Mouse (Mus musculus) kidney, postnatal 0 days (tissue): ENCODE results near the gene Fam129a. TPM values are rescaled to one million over a fixed set of nuclear protein-coding genes. Genes with fewer than 3 reads are reported as not detected.
"Not testable (repeated sequence)": the region's sequence is repeated elsewhere in the genome, so short reads cannot be mapped to it uniquely, and the experiment has no call there.

Source experiments
- ATAC-seq: fragments of 200-750 bp; cut with Nextera tagmentation; replicated peaks from 2 replicates; pipeline ENCODE4 v1.8.0; 2017; ENCODE audit warnings: low read depth, moderate number of reproducible peaks, moderate TSS enrichment, moderate library complexity; ENCODE audit not compliant: low FRiP score
- DNase-seq: peaks from one replicate; pipeline ENCODE4 v3.0.0-alpha.2; 2016; ENCODE audit warnings: low spot score
- H3K27ac ChIP-seq: fragments of 300-500 bp; sonication (generic); 2 replicates; pipeline ENCODE4 v1.5.1; 2014; ENCODE audit warnings: mild to moderate bottlenecking
- H3K27me3 ChIP-seq: fragments of 300-500 bp; sonication (generic); 2 replicates; pipeline ENCODE4 v1.6.1; 2014; ENCODE audit warnings: low read length, mixed read lengths; ENCODE audit not compliant: insufficient read depth
- H3K36me3 ChIP-seq: fragments of 300-500 bp; sonication (generic); 2 replicates; pipeline ENCODE4 v1.6.1; 2014; ENCODE audit warnings: low read length, mixed read lengths; ENCODE audit not compliant: insufficient read depth
- H3K4me1 ChIP-seq: fragments of 300-500 bp; sonication (generic); replicated peaks from 2 replicates; pipeline ENCODE4 v1.6.1; 2014; ENCODE audit warnings: antibody characterized with exemption, low read length, mixed read lengths; ENCODE audit not compliant: insufficient read depth
- H3K4me2 ChIP-seq: fragments of 300-500 bp; sonication (generic); 2 replicates; pipeline ENCODE4 v1.6.1; 2014; ENCODE audit warnings: mild to moderate bottlenecking, low read length, moderate library complexity, mixed read lengths
- H3K4me3 ChIP-seq: fragments of 300-500 bp; sonication (generic); replicated peaks from 2 replicates; pipeline ENCODE4 v1.5.1; 2014; ENCODE audit warnings: low read depth, low read length
- H3K9ac ChIP-seq: fragments of 300-500 bp; sonication (generic); 2 replicates; pipeline ENCODE4 v1.6.1; 2014; ENCODE audit warnings: low read depth, low read length
- H3K9me3 ChIP-seq: fragments of 300-500 bp; sonication (generic); replicated peaks from 2 replicates; pipeline ENCODE4 v1.6.1; 2016; ENCODE audit warnings: low read length, inconsistent platforms, mixed read lengths
- CTCF ChIP-seq: IDR thresholded peaks from 2 replicates; pipeline ENCODE4 v1.5.1; 2016; ENCODE audit warnings: antibody characterized with exemption, low read depth, mild to moderate bottlenecking, moderate library complexity
- WGBS: fragments of 180-500 bp; shearing (Covaris S2); extraction: QIAGEN DNeasy Blood & Tissue Kit; methylation state at CpG from one replicate; pipeline ENCODE4 v1.1.7; 2014; 5-methylcytosine and 5-hydroxymethylcytosine counted together
- polyA plus RNA-seq: library from polyadenylated mRNA; unstranded; fragments of >200 nt; fragmentation: Nextera tagmentation; extraction: Ambion mirVana; gene quantifications from 2 replicates; pipeline ENCODE4 v1.2.1, GENCODE M21; 2015

Gene Fam129a
- polyA plus RNA-seq, 1 experiment from 2014 or later, result 12.6 TPM

- DNase-seq, result no peak
These were observed 114.8 kb downstream of the Fam129a start for GRCm38 (mm10) chr1:151685666-151686309.

GRCm38 (mm10) chr1:151686696-151687095, 115.7 kb downstream of the Fam129a start:
- DNase-seq, result peak; percentile 78
- Histone ChIP-seq H3K9ac (no peak overlapping the region), H3K27me3 (no peaks in the 10 kb centered on the region), H3K4me3 (no peak overlapping the region), H3K27ac (no peak overlapping the region), H3K9me3 (no peaks in the 10 kb centered on the region), H3K36me3 (no peaks in the 10 kb centered on the region), H3K4me1 (0 out of 2 replicates have a peak, but pooled peaks cover 10% of the 10 kb centered on the region), H3K4me2 (no peak overlapping the region; the same call in 1 of the 2 replicates)
- WGBS, result 12% methylated on average over 8 of the region's 8 CpGs
- no peak for TF ChIP-seq CTCF
- peak; percentile 58; the same call in 1 of the 2 replicates for ATAC-seq

More at GRCm38 (mm10) chr1:151685666-151686309, 114.8 kb downstream of the Fam129a start:
- Histone ChIP-seq H3K4me1 (0 out of 2 replicates have a peak, but pooled peaks cover 10% of the 10 kb centered on the region), H3K9ac (no peak overlapping the region), H3K4me2 (no peak overlapping the region), H3K36me3 (no peaks in the 10 kb centered on the region), H3K27ac (no peak overlapping the region), H3K4me3 (no peak overlapping the region), H3K27me3 (no peaks in the 10 kb centered on the region), H3K9me3 (no peaks in the 10 kb centered on the region)
- ATAC-seq, result no peak
- 33% methylated on average over 12 of the region's 12 CpGs for WGBS
- TF ChIP-seq CTCF, result no peak

GRCm38 (mm10) chr1:151689032-151689431, 118.0 kb downstream of the Fam129a start:
- Histone ChIP-seq H3K27me3 (no peaks in the 10 kb centered on the region), H3K4me3 (no peak overlapping the region), H3K4me1 (0 out of 2 replicates have a peak, but pooled peaks cover 10% of the 10 kb centered on the region), H3K4me2 (no peak overlapping the region), H3K36me3 (no peaks in the 10 kb centered on the region), H3K27ac (no peak overlapping the region; the same call in 1 of the 2 replicates), H3K9me3 (no peaks in the 10 kb centered on the region), H3K9ac (no peak overlapping the region)
- no peak for TF ChIP-seq CTCF
- DNase-seq (no peak), ATAC-seq (no peak)
- 75% methylated on average over 5 of the region's 5 CpGs for WGBS

GRCm38 (mm10) chr1:151689561-151689960, 118.6 kb downstream of the Fam129a start:
- Histone ChIP-seq H3K4me1 (0 out of 2 replicates have a peak, but pooled peaks cover 10% of the 10 kb centered on the region), H3K9me3 (no peaks in the 10 kb centered on the region), H3K4me2 (no peak overlapping the region), H3K9ac (no peak overlapping the region), H3K36me3 (no peaks in the 10 kb centered on the region), H3K4me3 (no peak overlapping the region), H3K27ac (no peak overlapping the region; the same call in 1 of the 2 replicates), H3K27me3 (no peaks in the 10 kb centered on the region)
- ATAC-seq (no peak), DNase-seq (peak; percentile 60)
- no peak for TF ChIP-seq CTCF
- 41% methylated on average over 8 of the region's 8 CpGs for WGBS

- H3K36me3 ChIP-seq, result no peaks in the 10 kb centered on the region
- H3K4me3 ChIP-seq, result no peak overlapping the region
- 80% methylated on average over 6 of the region's 6 CpGs for WGBS
- ATAC-seq (no peak), DNase-seq (no peak)
- H3K9me3 ChIP-seq, result no peaks in the 10 kb centered on the region
- H3K27ac ChIP-seq, result no peak overlapping the region; the same call in 1 of the 2 replicates
- H3K9ac ChIP-seq, result no peak overlapping the region
- no peak for TF ChIP-seq CTCF
- 0 out of 2 replicates have a peak, but pooled peaks cover 10% of the 10 kb centered on the region for H3K4me1 ChIP-seq
- H3K4me2 ChIP-seq, result no peak overlapping the region
- no peaks in the 10 kb centered on the region for H3K27me3 ChIP-seq
These were observed 119.1 kb downstream of the Fam129a start for GRCm38 (mm10) chr1:151690061-151690460.

- 0 out of 2 replicates have a peak, but pooled peaks cover 10% of the 10 kb centered on the region for H3K4me1 ChIP-seq
- H3K36me3 ChIP-seq, result no peaks in the 10 kb centered on the region
- H3K27me3 ChIP-seq, result no peaks in the 10 kb centered on the region
- no peak for ATAC-seq
- DNase-seq, result no peak
- no peak overlapping the region; the same call in 1 of the 2 replicates for H3K27ac ChIP-seq
- WGBS, result 69% methylated on average over 7 of the region's 7 CpGs
- no peak overlapping the region for H3K9ac ChIP-seq
- no peak for TF ChIP-seq CTCF
- H3K4me3 ChIP-seq, result no peak overlapping the region
- no peaks in the 10 kb centered on the region for H3K9me3 ChIP-seq
- no peak overlapping the region for H3K4me2 ChIP-seq
These were observed 119.7 kb downstream of the Fam129a start for GRCm38 (mm10) chr1:151690583-151691193.

- peak; percentile 81 for ATAC-seq
- H3K4me1 ChIP-seq, H3K9ac ChIP-seq, H3K36me3 ChIP-seq, H3K4me3 ChIP-seq, H3K9me3 ChIP-seq, H3K4me2 ChIP-seq, H3K27me3 ChIP-seq: not testable (repeated sequence)
- DNase-seq, result peak; percentile 76
- H3K27ac ChIP-seq, result peak overlapping the region; percentile 54
- WGBS, result 29% methylated on average over 6 of the region's 6 CpGs
These were observed 121.9 kb downstream of the Fam129a start for GRCm38 (mm10) chr1:151692867-151693266.
